8 mouse cellular contexts compared by ENCODE assay signal in the genomic region with DNA sequence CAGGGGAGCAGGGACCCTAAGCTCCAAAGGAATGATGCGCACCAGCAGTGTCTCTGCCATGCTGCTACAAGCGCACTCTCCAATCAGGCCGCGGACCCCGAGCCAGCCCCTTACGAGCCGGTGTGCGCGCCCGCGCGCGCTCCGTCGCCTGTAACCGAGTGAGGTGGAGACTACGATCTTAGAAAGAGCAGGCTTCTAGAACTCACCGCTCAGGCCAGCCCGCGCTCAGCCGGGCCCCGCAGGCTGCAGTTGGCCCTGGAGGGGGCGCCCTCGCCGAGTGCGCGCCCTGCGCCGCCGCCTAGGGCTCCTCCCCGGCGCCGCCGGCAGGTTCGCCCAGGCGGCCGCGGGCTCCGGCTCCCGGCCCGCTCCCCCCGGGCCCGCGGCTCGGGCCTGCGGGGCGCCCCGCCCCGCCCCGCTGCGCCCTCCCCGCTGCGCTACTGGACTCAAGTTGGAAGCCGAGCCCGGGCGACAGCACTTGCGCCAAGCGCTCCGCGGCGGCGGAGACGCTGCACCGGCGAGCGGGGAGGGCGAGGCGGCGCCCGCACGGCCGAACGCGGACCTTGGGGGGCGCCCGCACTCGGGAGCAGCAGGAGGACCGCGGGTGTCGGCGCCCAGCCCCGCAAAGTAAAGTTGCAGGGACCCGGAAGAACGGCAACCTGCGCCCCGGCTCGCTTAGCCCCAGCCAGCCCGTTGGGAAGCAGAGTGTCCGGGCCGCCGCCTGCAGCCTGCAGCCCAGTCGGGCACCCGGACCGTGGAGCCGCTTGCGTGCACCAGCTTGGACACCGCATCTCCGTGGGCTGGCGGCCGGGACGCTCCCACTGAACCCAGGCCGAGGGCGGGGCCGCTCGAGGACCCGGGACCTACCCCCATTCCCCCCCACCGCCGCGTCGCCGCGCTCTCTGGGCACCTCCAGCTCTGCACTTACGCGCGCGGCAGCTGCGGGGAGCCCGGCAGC. TPM values are rescaled to one million over a fixed set of nuclear protein-coding genes. Genes with fewer than 3 reads are reported as not detected.
DNase-seq lines count a peak whose midpoint lies in the region; ATAC-seq and TF ChIP-seq lines count a peak whose summit lies in the region.

No protein-coding gene starts in this region.

- WGBS in lung, embryonic 15.5 days: under 1% methylated on average over 89 of the region's 118 CpGs
- whole genome bisulfite sequencing in heart, embryonic 13.5 days: under 1% methylated on average over 110 of the region's 118 CpGs
- under 1% methylated on average over 116 of the region's 118 CpGs for WGBS in kidney, postnatal 0 days
- WGBS in liver, embryonic 11.5 days: 2% methylated on average over 113 of the region's 118 CpGs

- no peak overlapping the region for H3K27ac ChIP-seq in lung, embryonic 15.5 days
- no peak overlapping the region for H3K27ac ChIP-seq in heart, embryonic 13.5 days (replicated peaks)
- no peak overlapping the region for H3K27ac ChIP-seq in kidney, postnatal 0 days
- H3K27ac ChIP-seq in liver, embryonic 11.5 days (ENCODE audit: low read depth, low read length): no peak overlapping the region

- H3K4me1 ChIP-seq in lung, embryonic 15.5 days: peaks cover 22% of the 10 kb centered on the region; the same call in 1 of the 2 replicates
- H3K4me1 ChIP-seq in heart, embryonic 13.5 days: peaks cover 24% of the 10 kb centered on the region
- peaks cover 17% of the 10 kb centered on the region for H3K4me1 ChIP-seq in kidney, postnatal 0 days (replicated peaks; ENCODE audit: insufficient read depth, low read length)
- H3K4me1 ChIP-seq in liver, embryonic 11.5 days (replicated peaks; ENCODE audit: control insufficient read depth, insufficient read depth, low read length): no peaks in the 10 kb centered on the region

- H3K9me3 ChIP-seq in lung, embryonic 15.5 days: no peaks in the 10 kb centered on the region
- no peaks in the 10 kb centered on the region for H3K9me3 ChIP-seq in heart, embryonic 13.5 days
- no peaks in the 10 kb centered on the region for H3K9me3 ChIP-seq in kidney, postnatal 0 days (replicated peaks; ENCODE audit: low read length)
- no peaks in the 10 kb centered on the region for H3K9me3 ChIP-seq in liver, embryonic 11.5 days (ENCODE audit: control insufficient read depth, low read length)

- peaks cover 92% of the 10 kb centered on the region for H3K27me3 ChIP-seq in lung, embryonic 15.5 days
- peaks cover 100% of the 10 kb centered on the region for H3K27me3 ChIP-seq in heart, embryonic 13.5 days (replicated peaks)
- H3K27me3 ChIP-seq in kidney, postnatal 0 days (ENCODE audit: insufficient read depth, low read length): peaks cover 61% of the 10 kb centered on the region
- H3K27me3 ChIP-seq in liver, embryonic 11.5 days (replicated peaks; ENCODE audit: control insufficient read depth, insufficient read depth, low read length): peaks cover 72% of the 10 kb centered on the region

- peak; percentile 24; the same call in 1 of the 2 replicates for TF ChIP-seq CTCF in kidney, postnatal 0 days (IDR thresholded peaks at IDR 0.05; ENCODE audit: low read depth)

- no peak for DNase-seq in lung, postnatal 25 days (ENCODE audit: low spot score)
- DNase-seq in cerebellum, postnatal 36 days: peak; percentile 80 to 86
- DNase-seq in kidney, postnatal 0 days (ENCODE audit: low spot score): no peak
- DNase-seq in liver, embryonic 11.5 days (ENCODE audit: low spot score): peak; percentile 53
- peak; percentile 53 for DNase-seq in retina, postnatal 1 day
- DNase-seq in c-Kit-positive CD71-positive TER-119-positive erythroid progenitor cells, embryonic 14.5 days (ENCODE audit: low spot score): no peak

- ATAC-seq in lung, embryonic 15.5 days (ENCODE audit: borderline replicate concordance, extremely low read depth, low FRiP score, low TSS enrichment): 0 out of 2 replicates have a peak, but pooled peaks have one; percentile 19
- ATAC-seq in heart, embryonic 13.5 days (ENCODE audit: extremely low read depth, insufficient number of reproducible peaks, low FRiP score, low TSS enrichment): no peak
- peak; percentile 55; the same call in 1 of the 2 replicates for ATAC-seq in kidney, postnatal 0 days (replicated peaks; ENCODE audit: low FRiP score, low read depth)
- ATAC-seq in liver, embryonic 11.5 days (replicated peaks; ENCODE audit: low FRiP score): no peak

- H3K36me3 ChIP-seq in lung, embryonic 15.5 days: no peaks in the 10 kb centered on the region
- no peaks in the 10 kb centered on the region for H3K36me3 ChIP-seq in heart, embryonic 13.5 days
- no peaks in the 10 kb centered on the region for H3K36me3 ChIP-seq in kidney, postnatal 0 days (ENCODE audit: insufficient read depth, low read length)
- H3K36me3 ChIP-seq in liver, embryonic 11.5 days (ENCODE audit: control insufficient read depth, insufficient read depth, low read length): no peaks in the 10 kb centered on the region

- peak overlapping the region; percentile 90 for H3K4me2 ChIP-seq in lung, embryonic 15.5 days
- H3K4me2 ChIP-seq in heart, embryonic 13.5 days: peak overlapping the region; percentile 92
- H3K4me2 ChIP-seq in kidney, postnatal 0 days (ENCODE audit: low read length): peak overlapping the region; percentile 88
- peak overlapping the region; percentile 70 for H3K4me2 ChIP-seq in liver, embryonic 11.5 days

- no peak overlapping the region for H3K9ac ChIP-seq in lung, embryonic 15.5 days
- H3K9ac ChIP-seq in heart, embryonic 13.5 days: peak overlapping the region; percentile 63
- no peak overlapping the region for H3K9ac ChIP-seq in kidney, postnatal 0 days (ENCODE audit: low read depth, low read length)
- H3K9ac ChIP-seq in liver, embryonic 11.5 days (ENCODE audit: low read depth, low read length): no peak overlapping the region

- H3K4me3 ChIP-seq in lung, embryonic 15.5 days: peak overlapping the region; percentile 46
- H3K4me3 ChIP-seq in heart, embryonic 13.5 days: peak overlapping the region; percentile 63
- peak overlapping the region; percentile 46 for H3K4me3 ChIP-seq in kidney, postnatal 0 days (replicated peaks; ENCODE audit: low read depth, low read length)
- peak overlapping the region; percentile 47 for H3K4me3 ChIP-seq in liver, embryonic 11.5 days (ENCODE audit: low read depth, low read length)

RNA-seq across cellular contexts. Expression of a gene that starts 0.9 kb away (rescaled TPM):
- polyA plus RNA-seq in lung, embryonic 15.5 days (2015; fragmentation: Nextera tagmentation; extraction: Ambion mirVana): not detected in 2 replicates
- 0.04 TPM in 1 of 2 replicates, not detected in the other for polyA plus RNA-seq in heart, embryonic 13.5 days (2015; fragmentation: Nextera tagmentation; extraction: Ambion mirVana)
- polyA plus RNA-seq in kidney, postnatal 0 days (2015; fragmentation: Nextera tagmentation; extraction: Ambion mirVana): 0.21 and 0.24 TPM in 2 replicates
- 0.05 TPM in 1 of 2 replicates, not detected in the other for polyA plus RNA-seq in liver, embryonic 11.5 days (2014; fragmentation: Nextera tagmentation; extraction: Ambion mirVana)

Comparison
In these comparisons a context has a peak if more than half of its experiments do, and no peak if none do; other contexts are left out.
1. ATAC-seq: peak in lung, embryonic 15.5 days (single experiment) and kidney, postnatal 0 days (single experiment); none in heart, embryonic 13.5 days (single experiment) and liver, embryonic 11.5 days (single experiment).
2. DNase-seq: peak in cerebellum, postnatal 36 days (2 of 2), liver, embryonic 11.5 days (single experiment) and retina, postnatal 1 day (single experiment); none in lung, postnatal 25 days (single experiment), kidney, postnatal 0 days (single experiment) and c-Kit-positive CD71-positive TER-119-positive erythroid progenitor cells, embryonic 14.5 days (single experiment).
3. Peak in every context shown above with its lines, with median percentiles within 50 percentile points of each other: H3K4me2 ChIP-seq and H3K4me3 ChIP-seq.